Mouse (Mus musculus): ENCODE results near the gene Optn. TPM values are rescaled to one million over a fixed set of nuclear protein-coding genes. Genes with fewer than 3 reads are reported as not detected.
A peak's percentile ranks its signal among the peaks of the same experiment; 100 is the strongest.

Gene Optn
- polyA plus RNA-seq, 1 experiment from 2014 or later = 18.9 TPM

GRCm38 (mm10) chr2:5059997-5060396 is 3.9 kb downstream of the Optn start:
- H3K9ac ChIP-seq (replicated peaks) = no peak overlapping the region
- no peaks in the 10 kb centered on the region for H3K36me3 ChIP-seq
- no peak overlapping the region for H3K27ac ChIP-seq (replicated peaks)
- H3K9me3 ChIP-seq (replicated peaks) = no peaks in the 10 kb centered on the region
- H3K4me1 ChIP-seq = peaks cover 19% of the 10 kb centered on the region
- ATAC-seq (ENCODE audit: low FRiP score) = no peak
- H3K4me3 ChIP-seq (replicated peaks) = no peak overlapping the region
- H3K27me3 ChIP-seq (replicated peaks) = peaks cover 4% of the 10 kb centered on the region; the same call in 1 of the 2 replicates
- no peak overlapping the region for H3K4me2 ChIP-seq
- 86% methylated on average over 4 of the region's 4 CpGs for WGBS

DNA sequence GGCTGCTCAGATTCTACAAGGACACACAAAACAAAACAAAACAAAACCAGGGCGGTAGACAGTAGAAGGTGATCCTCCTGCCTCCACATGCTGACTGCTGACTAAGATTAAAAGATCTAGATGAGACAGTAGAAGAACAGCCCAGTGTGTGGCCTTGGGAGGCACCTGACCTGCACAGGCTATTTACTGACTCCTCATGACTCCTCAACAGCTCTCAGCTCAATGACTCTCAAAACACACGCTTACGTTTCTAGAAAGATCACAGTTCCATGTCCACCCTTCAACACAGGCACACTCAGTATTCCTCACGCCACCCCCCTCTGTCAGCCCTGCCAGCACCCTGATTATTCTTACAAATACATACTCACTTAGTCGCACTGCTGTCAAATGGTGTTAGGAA is 5.4 kb downstream of the Optn start:
- H3K9me3 ChIP-seq (replicated peaks) = no peaks in the 10 kb centered on the region
- H3K4me3 ChIP-seq (replicated peaks) = no peak overlapping the region
- H3K27me3 ChIP-seq (replicated peaks) = peaks cover 4% of the 10 kb centered on the region; the same call in 1 of the 2 replicates
- no peak for ATAC-seq (ENCODE audit: low FRiP score)
- no peak overlapping the region for H3K4me2 ChIP-seq
- WGBS = 90% methylated on average over 5 of the region's 5 CpGs
- H3K4me1 ChIP-seq = peaks cover 13% of the 10 kb centered on the region
- H3K36me3 ChIP-seq = no peaks in the 10 kb centered on the region
- H3K9ac ChIP-seq (replicated peaks) = no peak overlapping the region
- no peak overlapping the region for H3K27ac ChIP-seq (replicated peaks)

DNA sequence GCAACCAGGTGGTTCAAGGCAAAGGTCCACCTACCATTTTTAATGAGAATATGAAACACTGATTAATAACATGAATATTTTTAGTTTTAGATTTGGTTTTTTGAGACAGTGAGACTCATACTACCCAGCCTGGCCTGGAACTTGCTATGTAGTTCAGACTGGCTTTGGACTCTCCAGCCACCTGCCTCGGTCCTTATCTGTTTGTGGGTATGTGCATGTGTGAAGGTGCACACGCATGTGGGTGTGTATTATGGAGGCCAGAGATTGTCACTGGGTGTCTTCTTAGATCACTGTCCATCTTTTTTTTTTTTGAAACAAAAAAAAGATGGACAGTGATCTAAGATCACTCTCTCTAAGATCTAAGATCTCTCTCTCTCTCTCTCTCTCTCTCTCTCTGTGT is 13.3 kb downstream of the Optn start:
- no peak overlapping the region for H3K9ac ChIP-seq (replicated peaks)
- WGBS = 91% methylated on average over 2 of the region's 2 CpGs
- H3K36me3 ChIP-seq = no peaks in the 10 kb centered on the region
- H3K4me1 ChIP-seq = peaks cover 2% of the 10 kb centered on the region
- H3K4me3 ChIP-seq (replicated peaks) = no peak overlapping the region
- H3K27me3 ChIP-seq (replicated peaks) = no peaks in the 10 kb centered on the region
- no peak overlapping the region for H3K27ac ChIP-seq (replicated peaks)
- H3K9me3 ChIP-seq (replicated peaks) = no peaks in the 10 kb centered on the region
- ATAC-seq (ENCODE audit: low FRiP score) = no peak
- no peak overlapping the region for H3K4me2 ChIP-seq

GRCm38 (mm10) chr2:5047016-5047415 is 16.8 kb downstream of the Optn start:
- WGBS = 100% methylated on average over 2 of the region's 2 CpGs
- Histone ChIP-seq H3K27me3 (replicated peaks) (no peaks in the 10 kb centered on the region), H3K4me2 (no peak overlapping the region), H3K4me3 (replicated peaks) (no peak overlapping the region), H3K9ac (replicated peaks) (no peak overlapping the region), H3K4me1 (peaks cover 12% of the 10 kb centered on the region), H3K27ac (replicated peaks) (no peak overlapping the region), H3K9me3 (replicated peaks) (no peaks in the 10 kb centered on the region), H3K36me3 (no peaks in the 10 kb centered on the region)
- no peak for ATAC-seq (ENCODE audit: low FRiP score)

DNA sequence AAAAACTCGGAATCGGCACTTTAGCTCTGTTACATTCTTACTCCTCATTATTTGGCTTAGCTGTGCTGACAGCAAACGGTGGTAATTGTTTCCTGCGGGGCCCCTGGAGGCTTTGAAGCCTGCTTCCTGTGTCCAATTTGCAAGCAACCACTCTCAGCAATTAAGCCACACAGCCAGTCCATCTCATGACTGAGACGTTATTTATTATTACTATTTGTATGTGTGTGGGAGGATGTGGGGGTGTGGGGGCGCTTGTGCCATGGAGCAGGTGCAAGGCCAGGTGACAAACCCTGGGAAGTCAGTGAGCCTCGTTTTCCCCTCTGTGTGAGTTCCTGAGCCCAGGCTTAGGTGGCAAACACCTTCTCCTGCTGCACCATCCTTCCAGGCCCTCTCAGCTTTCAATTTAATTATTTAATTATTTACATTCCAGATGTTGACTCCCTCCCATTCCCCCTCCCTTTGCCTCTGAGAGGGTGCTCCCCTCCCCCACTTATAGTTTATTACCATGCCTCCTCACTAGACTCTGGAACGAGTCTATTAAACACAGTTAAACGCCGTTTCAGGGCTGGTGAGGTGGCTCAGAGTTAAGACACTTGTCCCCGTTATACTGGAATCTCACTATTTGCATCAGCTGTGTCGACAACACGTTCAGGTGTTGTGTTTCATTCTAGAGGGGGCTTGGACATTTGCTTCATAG is 18.4 kb downstream of the Optn start:
- peak; percentile 36; the same call in 1 of the 2 replicates for ATAC-seq (ENCODE audit: low FRiP score)

DNA sequence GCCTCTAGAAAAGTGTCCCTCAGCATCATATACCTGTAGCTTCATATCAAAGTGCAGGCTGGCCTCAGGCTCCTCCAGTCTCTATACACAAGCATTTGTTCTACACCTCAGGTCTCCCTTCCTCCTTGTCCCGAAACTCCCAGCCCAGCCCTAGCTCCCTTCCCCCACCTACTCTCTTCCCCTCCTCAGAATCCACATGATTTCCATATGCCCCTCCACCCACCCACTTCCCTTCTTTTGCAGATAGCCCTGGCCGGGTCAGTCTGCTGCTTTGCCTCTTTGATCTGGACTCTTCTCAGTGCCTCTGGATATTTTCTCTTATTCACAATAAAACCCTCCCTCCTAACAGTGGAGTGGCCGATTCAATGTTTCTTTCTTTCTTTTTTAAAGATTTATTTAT is 19.5 kb downstream of the Optn start:
- ATAC-seq (ENCODE audit: low FRiP score) = no peak
- no peak overlapping the region for H3K27ac ChIP-seq (replicated peaks)
- H3K9me3 ChIP-seq (replicated peaks) = no peaks in the 10 kb centered on the region

More for the DNA sequence above, 18.4 kb downstream of the Optn start:
- no peaks in the 10 kb centered on the region for H3K36me3 ChIP-seq
- H3K4me1 ChIP-seq = peaks cover 12% of the 10 kb centered on the region
- no peak overlapping the region for H3K4me3 ChIP-seq (replicated peaks)
- WGBS = 16% methylated on average over 13 of the region's 13 CpGs
- H3K9ac ChIP-seq (replicated peaks) = no peak overlapping the region
- no peaks in the 10 kb centered on the region for H3K27me3 ChIP-seq (replicated peaks)
- H3K27ac ChIP-seq (replicated peaks) = peak overlapping the region; percentile 61
- H3K9me3 ChIP-seq (replicated peaks) = no peaks in the 10 kb centered on the region
- H3K4me2 ChIP-seq = peak overlapping the region; percentile 19

DNA sequence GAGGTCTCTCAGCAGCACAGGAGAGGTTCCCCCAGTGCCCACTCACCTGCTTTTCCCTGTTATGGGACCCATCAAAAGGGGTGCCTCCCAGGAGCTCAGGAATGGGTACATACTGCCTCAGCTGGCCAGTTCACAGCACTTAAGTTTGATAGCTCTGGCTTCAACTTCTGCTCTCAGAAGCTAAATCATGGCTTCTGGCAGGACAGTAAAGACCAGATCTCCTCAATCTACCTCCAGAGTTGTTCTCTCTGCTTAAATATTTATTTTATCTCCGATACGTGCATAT is 20.4 kb downstream of the Optn start:
- H3K27me3 ChIP-seq (replicated peaks) = no peaks in the 10 kb centered on the region
- no peaks in the 10 kb centered on the region for H3K36me3 ChIP-seq
- H3K4me3 ChIP-seq (replicated peaks) = no peak overlapping the region
- no peak for ATAC-seq (ENCODE audit: low FRiP score)
- H3K9ac ChIP-seq (replicated peaks) = no peak overlapping the region
- H3K9me3 ChIP-seq (replicated peaks) = no peaks in the 10 kb centered on the region
- WGBS = 96% methylated on average over 2 of the region's 2 CpGs
- peaks cover 12% of the 10 kb centered on the region for H3K4me1 ChIP-seq
- H3K4me2 ChIP-seq = no peak overlapping the region
- no peak overlapping the region for H3K27ac ChIP-seq (replicated peaks)

More for the DNA sequence above, 19.5 kb downstream of the Optn start:
- Histone ChIP-seq H3K4me2 (no peak overlapping the region), H3K9ac (replicated peaks) (no peak overlapping the region), H3K27me3 (replicated peaks) (no peaks in the 10 kb centered on the region), H3K4me1 (peaks cover 12% of the 10 kb centered on the region), H3K4me3 (replicated peaks) (no peak overlapping the region), H3K36me3 (no peaks in the 10 kb centered on the region)
- 52% methylated on average over 3 of the region's 3 CpGs for WGBS

DNA sequence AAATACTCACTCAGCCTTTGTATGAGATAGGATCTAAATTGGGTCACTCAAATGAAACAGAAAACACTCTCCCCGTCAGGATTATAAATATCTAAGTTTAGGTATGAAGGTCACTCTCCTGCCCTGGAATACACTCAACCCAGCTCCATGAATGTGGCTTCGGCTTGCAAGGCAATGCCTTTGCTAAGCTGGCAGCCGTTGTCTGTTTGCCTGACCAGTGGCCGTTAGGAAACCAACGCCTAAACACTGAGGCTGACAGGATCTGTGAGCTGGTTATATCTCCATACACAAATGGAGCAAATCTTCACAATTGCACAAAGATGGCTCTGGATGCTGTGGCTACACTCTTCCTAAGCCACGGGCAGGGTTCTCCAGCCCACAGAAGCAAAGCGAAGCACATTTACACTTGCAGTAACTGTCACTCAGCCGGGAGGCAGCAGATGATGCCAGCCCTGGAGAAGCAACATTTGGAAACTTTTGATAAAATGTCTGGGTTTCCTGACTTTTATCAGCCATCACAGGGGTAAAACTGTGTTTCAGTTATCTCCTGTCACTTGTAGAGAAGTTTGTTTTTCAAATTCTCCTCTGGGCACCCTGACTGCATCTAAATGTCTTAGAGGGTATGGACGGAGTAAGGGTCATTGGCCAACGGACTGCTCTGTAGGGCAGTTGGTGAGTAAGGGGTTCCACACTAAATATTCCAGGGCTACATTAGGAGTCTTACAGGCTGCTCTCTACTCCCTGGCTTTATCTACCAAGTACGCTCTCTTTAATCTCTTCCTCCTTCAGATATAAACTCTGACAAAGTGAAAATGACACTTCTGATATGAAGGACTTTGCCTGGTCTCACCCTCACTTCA is 21.0 kb downstream of the Optn start:
- H3K4me2 ChIP-seq = no peak overlapping the region
- no peak for ATAC-seq (ENCODE audit: low FRiP score)
- H3K27ac ChIP-seq (replicated peaks) = no peak overlapping the region
- H3K36me3 ChIP-seq = no peaks in the 10 kb centered on the region
- H3K4me3 ChIP-seq (replicated peaks) = no peak overlapping the region
- 81% methylated on average over 11 of the region's 11 CpGs for WGBS
- H3K9ac ChIP-seq (replicated peaks) = no peak overlapping the region
- peaks cover 17% of the 10 kb centered on the region for H3K4me1 ChIP-seq
- H3K9me3 ChIP-seq (replicated peaks) = no peaks in the 10 kb centered on the region
- no peaks in the 10 kb centered on the region for H3K27me3 ChIP-seq (replicated peaks)

DNA sequence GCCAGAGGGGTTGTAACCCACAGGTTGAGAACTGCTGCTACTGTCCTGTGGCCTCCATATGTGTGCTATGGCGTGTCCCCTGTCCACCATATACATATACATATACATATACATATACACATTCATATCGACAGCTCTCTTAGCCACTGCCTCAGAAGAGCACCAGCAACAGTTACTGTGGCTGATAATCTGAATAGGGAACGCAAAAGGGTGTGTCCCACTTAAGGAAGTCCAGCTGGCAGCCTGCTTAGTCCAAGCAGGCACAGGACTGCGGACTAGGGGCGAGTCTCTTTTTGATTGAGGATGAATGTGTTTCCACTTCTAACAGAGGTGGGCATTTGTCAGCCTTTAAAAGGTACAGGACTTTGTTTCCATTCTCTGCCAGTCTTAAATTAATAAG is 22.0 kb downstream of the Optn start:
- Histone ChIP-seq H3K9me3 (replicated peaks) (no peaks in the 10 kb centered on the region), H3K27ac (replicated peaks) (no peak overlapping the region), H3K36me3 (no peaks in the 10 kb centered on the region), H3K4me2 (no peak overlapping the region), H3K27me3 (replicated peaks) (no peaks in the 10 kb centered on the region), H3K9ac (replicated peaks) (no peak overlapping the region), H3K4me3 (replicated peaks) (no peak overlapping the region), H3K4me1 (peaks cover 17% of the 10 kb centered on the region)
- no peak for ATAC-seq (ENCODE audit: low FRiP score)
- 93% methylated on average over 5 of the region's 5 CpGs for WGBS

DNA sequence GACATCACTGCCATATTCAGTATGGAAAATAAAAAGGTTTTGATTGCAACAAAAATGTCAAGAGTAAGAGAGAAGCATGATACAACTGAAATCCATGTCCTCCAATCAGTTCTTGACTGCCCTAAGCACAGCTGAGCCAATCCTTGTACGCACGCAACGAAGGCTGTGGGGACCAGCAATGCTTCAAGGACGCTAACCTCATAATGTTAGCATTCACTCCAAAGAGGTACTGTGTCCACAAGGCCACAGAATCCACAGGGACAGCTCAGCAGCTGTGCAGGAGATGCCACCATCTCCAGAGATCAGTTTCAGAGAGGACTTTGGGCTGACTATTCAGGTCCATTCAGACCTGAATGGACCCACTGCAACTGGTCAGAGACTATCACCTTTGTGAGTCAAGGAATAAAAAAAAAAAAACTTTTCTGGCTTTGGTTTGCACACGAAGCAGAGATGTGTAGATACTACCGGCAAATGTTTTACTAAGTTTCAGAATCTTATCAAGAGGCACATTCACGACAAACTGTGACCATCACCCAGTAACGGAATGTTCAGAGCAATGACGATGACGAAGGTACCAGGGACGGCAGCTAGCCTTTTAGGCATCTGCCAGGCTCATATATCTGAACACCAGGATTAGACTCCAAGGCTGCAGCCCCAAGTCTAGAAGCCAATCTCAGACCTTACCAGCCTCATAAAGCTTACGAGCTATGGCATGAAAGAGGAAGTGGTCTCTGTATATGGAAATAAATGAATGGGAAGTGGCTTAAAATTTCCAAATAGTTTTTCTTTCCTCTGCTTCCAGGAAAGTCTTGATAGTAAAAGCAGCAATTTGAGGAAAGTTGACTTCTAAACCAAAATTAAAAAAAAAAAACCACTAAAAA is 23.3 kb downstream of the Optn start:
- ATAC-seq (ENCODE audit: low FRiP score) = no peak

GRCm38 (mm10) chr2:5039350-5040170 is 24.3 kb downstream of the Optn start:
- WGBS = 81% methylated on average over 13 of the region's 13 CpGs
- Histone ChIP-seq H3K9ac (replicated peaks) (no peak overlapping the region), H3K4me3 (replicated peaks) (no peak overlapping the region), H3K27me3 (replicated peaks) (no peaks in the 10 kb centered on the region), H3K36me3 (0 out of 2 replicates have a peak, but pooled peaks cover 5% of the 10 kb centered on the region), H3K4me2 (no peak overlapping the region), H3K27ac (replicated peaks) (no peak overlapping the region), H3K9me3 (replicated peaks) (no peaks in the 10 kb centered on the region), H3K4me1 (0 out of 2 replicates have a peak, but pooled peaks cover 6% of the 10 kb centered on the region)
- ATAC-seq (ENCODE audit: low FRiP score) = no peak

More for the DNA sequence above, 23.3 kb downstream of the Optn start:
- H3K27me3 ChIP-seq (replicated peaks) = no peaks in the 10 kb centered on the region
- H3K36me3 ChIP-seq = 0 out of 2 replicates have a peak, but pooled peaks cover 4% of the 10 kb centered on the region
- WGBS = 86% methylated on average over 12 of the region's 12 CpGs
- no peaks in the 10 kb centered on the region for H3K9me3 ChIP-seq (replicated peaks)
- no peak overlapping the region for H3K27ac ChIP-seq (replicated peaks)
- H3K4me2 ChIP-seq = no peak overlapping the region
- peaks cover 15% of the 10 kb centered on the region for H3K4me1 ChIP-seq
- no peak overlapping the region for H3K9ac ChIP-seq (replicated peaks)
- H3K4me3 ChIP-seq (replicated peaks) = no peak overlapping the region

All from neural tube, embryonic 15.5 days (tissue).